Comparison of ENCODE assay signal across 13 mouse cellular contexts in the genomic region with DNA sequence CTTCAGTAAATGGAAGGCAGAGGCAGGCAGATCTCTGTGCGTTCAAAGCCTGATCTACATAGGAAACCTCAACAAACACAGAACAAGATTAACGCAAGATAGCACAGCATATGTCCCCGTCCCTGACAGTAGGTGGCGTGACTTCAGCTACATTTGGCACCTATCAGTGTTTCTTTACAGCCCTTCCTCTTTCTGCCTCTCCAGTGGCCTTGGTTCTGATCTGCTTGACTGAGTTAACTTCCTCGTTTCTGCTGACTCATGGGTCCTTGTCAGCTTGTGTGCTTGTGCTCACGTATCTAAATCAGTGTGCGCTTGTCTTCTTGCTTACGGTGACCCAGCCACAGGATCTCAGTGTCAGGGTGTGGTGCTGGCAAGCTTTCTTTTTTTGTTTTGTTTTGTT. TPM values are rescaled to one million over a fixed set of nuclear protein-coding genes. Genes with fewer than 3 reads are reported as not detected.
DNase-seq lines count a peak whose midpoint lies in the region; ATAC-seq and TF ChIP-seq lines count a peak whose summit lies in the region.
"Had no signal": no experiment of that assay in that cellular context is flagged by ENCODE, and none has a peak within 500 bp of the region (broad histone marks: within the 10 kb centered on the region; RNA-seq: fewer than 3 reads in every experiment).

No protein-coding gene starts in this region.

- H3K4me2 ChIP-seq in liver, postnatal 0 days (ENCODE audit: low read depth, low read length), result no peak overlapping the region
- H3K4me2 ChIP-seq in stomach, embryonic 16.5 days (ENCODE audit: low read depth, low read length), result no peak overlapping the region
- H3K4me2 ChIP-seq: heart, embryonic 11.5 days; midbrain, embryonic 12.5 days had no signal

- no peak overlapping the region for H3K9ac ChIP-seq in liver, postnatal 0 days (replicated peaks)
- H3K9ac ChIP-seq in stomach, embryonic 16.5 days (ENCODE audit: low read length), result no peak overlapping the region
- H3K9ac ChIP-seq: forebrain, postnatal 0 days; midbrain, embryonic 12.5 days had no signal

- peak; percentile 8 for DNase-seq in layer of hippocampus, adult 9-11 months
- no peak for DNase-seq in layer of hippocampus, adult 2 months (ENCODE audit: low spot score in 2 of 2)
- peak; percentile 29 for DNase-seq in WW6 (ENCODE audit: low read depth, low spot score)
- DNase-seq in liver, postnatal 0 days, result peak; percentile 45
- no peak for DNase-seq in frontal cortex, postnatal 36 days (ENCODE audit: low spot score in 2 of 2)
- DNase-seq in cerebellum, postnatal 14 days, result no peak
- no peak for DNase-seq in thymus, postnatal 36 days
- DNase-seq: forebrain, postnatal 0 days; right cerebral cortex, adult 18-20 months; thymus, postnatal 14 days had no signal

- H3K4me1 ChIP-seq in liver, postnatal 0 days (ENCODE audit: insufficient read depth), result peaks cover 16% of the 10 kb centered on the region
- no peaks in the 10 kb centered on the region for H3K4me1 ChIP-seq in stomach, embryonic 16.5 days (ENCODE audit: control insufficient read depth, insufficient read depth, low read length)
- H3K4me1 ChIP-seq: midbrain, embryonic 12.5 days had no signal

- H3K27me3 ChIP-seq in liver, postnatal 0 days (ENCODE audit: insufficient read depth, low read length), result no peaks in the 10 kb centered on the region
- no peaks in the 10 kb centered on the region for H3K27me3 ChIP-seq in stomach, embryonic 16.5 days (ENCODE audit: control insufficient read depth, insufficient read depth, low read length)
- H3K27me3 ChIP-seq: midbrain, embryonic 12.5 days had no signal

- H3K27ac ChIP-seq in layer of hippocampus, adult 2 months, result no peak overlapping the region
- H3K27ac ChIP-seq in liver, postnatal 0 days (ENCODE audit: low read depth), result no peak overlapping the region
- no peak overlapping the region for H3K27ac ChIP-seq in stomach, embryonic 16.5 days (ENCODE audit: low read length)
- H3K27ac ChIP-seq: midbrain, embryonic 12.5 days had no signal

- 34% methylated on average over 8 of the region's 8 CpGs for WGBS in liver, postnatal 0 days (ENCODE audit: insufficient replicate concordance)
- 85% methylated on average over 8 of the region's 8 CpGs for WGBS in stomach, embryonic 16.5 days

- no peaks in the 10 kb centered on the region for H3K36me3 ChIP-seq in liver, postnatal 0 days (replicated peaks; ENCODE audit: insufficient read depth, low read length)
- no peaks in the 10 kb centered on the region for H3K36me3 ChIP-seq in stomach, embryonic 16.5 days (ENCODE audit: control insufficient read depth, insufficient read depth, low read length)
- H3K36me3 ChIP-seq: midbrain, embryonic 12.5 days had no signal

- TF ChIP-seq CTCF in layer of hippocampus, adult 2 months (conservative IDR thresholded peaks at IDR 0.05), result no peak
- TF ChIP-seq CTCF in liver, postnatal 0 days (IDR thresholded peaks at IDR 0.05; ENCODE audit: low read depth), result peak; percentile 64

- H3K9me3 ChIP-seq in liver, postnatal 0 days (ENCODE audit: low read length), result no peaks in the 10 kb centered on the region
- no peaks in the 10 kb centered on the region for H3K9me3 ChIP-seq in stomach, embryonic 16.5 days (replicated peaks; ENCODE audit: control insufficient read depth, low read length)
- H3K9me3 ChIP-seq: midbrain, embryonic 12.5 days had no signal

- no peak for TF ChIP-seq EP300 in liver, postnatal 0 days (IDR thresholded peaks at IDR 0.05; ENCODE audit: low read depth)

- no peak overlapping the region for H3K4me3 ChIP-seq in layer of hippocampus, adult 2 months
- no peak overlapping the region for H3K4me3 ChIP-seq in liver, postnatal 0 days (ENCODE audit: low read depth, low read length)
- H3K4me3 ChIP-seq in stomach, embryonic 16.5 days (replicated peaks; ENCODE audit: low read length), result no peak overlapping the region
- H3K4me3 ChIP-seq: midbrain, embryonic 12.5 days had no signal

- peak; percentile 49 for ATAC-seq in liver, postnatal 0 days
- peak; percentile 7; the same call in 1 of the 2 replicates for ATAC-seq in stomach, embryonic 16.5 days (ENCODE audit: insufficient read depth, low FRiP score)
- ATAC-seq: forebrain, postnatal 0 days had no signal

RNA-seq across cellular contexts. Expression of gene Gpat3, which starts 26.5 kb away (rescaled TPM):
- total RNA-seq in layer of hippocampus, adult 2 months (2021), result 1 to 10 TPM; 2.1 to 3.7 TPM
- 12.2 and 21.2 TPM in 2 replicates for polyA plus RNA-seq in liver, postnatal 0 days (2015; fragmentation: Nextera tagmentation; extraction: Ambion mirVana)
- 4.4 and 5.0 TPM in 2 replicates for polyA plus RNA-seq in stomach, embryonic 16.5 days (2015; fragmentation: Nextera tagmentation; extraction: Ambion mirVana)

RNA-seq across cellular contexts. Expression of gene Abraxas1, which starts 51.2 kb away (rescaled TPM):
- 1 to 10 TPM; 8.4 to 9.5 TPM for total RNA-seq in layer of hippocampus, adult 2 months (2021)
- 11.4 and 11.8 TPM in 2 replicates for polyA plus RNA-seq in liver, postnatal 0 days (2015; fragmentation: Nextera tagmentation; extraction: Ambion mirVana)
- 25.5 and 28.5 TPM in 2 replicates for polyA plus RNA-seq in stomach, embryonic 16.5 days (2015; fragmentation: Nextera tagmentation; extraction: Ambion mirVana)

Comparison
In these comparisons a context has a peak if more than half of its experiments do, and no peak if none do; other contexts are left out.
1. DNase-seq: peak in layer of hippocampus, adult 9-11 months (single experiment), WW6 (single experiment) and liver, postnatal 0 days (single experiment); none in layer of hippocampus, adult 2 months (0 of 2), frontal cortex, postnatal 36 days (0 of 2), cerebellum, postnatal 14 days (0 of 2) and thymus, postnatal 36 days (0 of 2).